Mouse (Mus musculus) lung, adult 2 months (tissue): Measurements from ENCODE around the gene Otud7b.

Experiments used
- CTCF ChIP-seq: fragments of 200-500 bp; IDR thresholded peaks from 2 replicates; pipeline ENCODE4 v1.5.1; 2011; ENCODE audit warnings: mild to moderate bottlenecking, low read length, control low read depth; ENCODE audit not compliant: insufficient read depth
- POLR2A ChIP-seq: fragments of 200-500 bp; IDR thresholded peaks from 2 replicates; pipeline ENCODE4 v1.6.1; 2011; ENCODE audit warnings: low read depth, mild to moderate bottlenecking, control low read depth, low read length, borderline replicate concordance; ENCODE audit errors: extremely low read depth

GRCm38 (mm10) chr3:96199731-96200130, 95.4 kb downstream of the Otud7b start:
- TF ChIP-seq CTCF, result no peak
- TF ChIP-seq POLR2A, result no peak
